Comparison of ENCODE assay signal across 22 mouse cellular contexts in the genomic region with DNA sequence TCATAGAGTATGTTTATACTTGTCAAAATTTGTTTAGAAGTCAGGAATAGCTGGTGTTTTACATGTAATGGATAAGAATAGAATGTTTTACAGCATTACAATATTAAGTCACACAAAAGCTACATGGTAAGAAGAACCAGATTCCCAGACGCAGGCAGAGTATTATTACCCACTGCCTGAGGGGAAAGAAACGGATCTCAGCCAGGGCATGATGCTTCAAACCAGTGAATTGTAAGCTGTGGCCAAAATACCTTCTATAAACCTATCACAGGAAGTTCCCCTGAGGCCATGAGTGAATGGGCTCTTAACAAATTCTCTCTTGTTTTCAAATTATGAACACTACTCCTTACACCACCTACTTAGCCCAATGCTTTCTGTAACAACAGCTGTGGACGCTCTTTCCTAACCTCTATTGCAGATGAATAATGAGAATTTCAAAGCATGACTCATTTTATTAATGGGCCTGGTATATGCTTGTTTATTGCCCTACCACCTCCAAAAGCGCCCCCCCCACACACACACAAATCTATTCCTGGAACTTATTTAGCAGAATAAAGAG.
DNase-seq lines count a peak whose midpoint lies in the region; ATAC-seq and TF ChIP-seq lines count a peak whose summit lies in the region.
"Had no signal": no experiment of that assay in that cellular context is flagged by ENCODE, and none has a peak within 500 bp of the region (broad histone marks: within the 10 kb centered on the region; RNA-seq: fewer than 3 reads in every experiment).

No protein-coding gene starts in this region.

- no peak for TF ChIP-seq CTCF in heart, adult 2 months (IDR thresholded peaks at IDR 0.05)

- DNase-seq in embryonic facial prominence, embryonic 14.5 days (ENCODE audit: low spot score), result peak; percentile 5
- DNase-seq in embryonic facial prominence, embryonic 10.5 days (ENCODE audit: low spot score), result no peak
- no peak for DNase-seq in neural tube, embryonic 11.5 days (ENCODE audit: low spot score)
- peak; percentile 43 for DNase-seq in forelimb bud, embryonic 11.5 days (ENCODE audit: low read depth, low spot score)
- DNase-seq in layer of hippocampus, postnatal 36 days, result no peak
- DNase-seq in heart, adult 2 months, result no peak
- DNase-seq: adrenal gland, postnatal 10 days; cerebellum, adult 11-12 months; cerebellum, adult 9-10 months; cerebellum, postnatal 25 days; forebrain, postnatal 0 days; gastrocnemius, postnatal 10 days; heart, adult 18-20 months; heart, postnatal 14 days had no signal

- intact Hi-C loops in heart, adult 2 months (cut with DNase I), result no loop called here

- TF ChIP-seq POLR2A in heart, adult 2 months (IDR thresholded peaks at IDR 0.05; ENCODE audit: insufficient read depth, low read depth, low read length), result no peak

- ATAC-seq in embryonic facial prominence, embryonic 14.5 days (ENCODE audit: low read depth), result no peak
- 0 out of 2 replicates have a peak, but pooled peaks have one; percentile 41 for ATAC-seq in neural tube, embryonic 11.5 days (ENCODE audit: insufficient read depth, low FRiP score, low TSS enrichment)
- ATAC-seq in neural tube, embryonic 15.5 days (ENCODE audit: low FRiP score), result no peak
- ATAC-seq: forebrain, embryonic 13.5 days; forebrain, postnatal 0 days; intestine, embryonic 15.5 days had no signal

- H3K79me2 ChIP-seq in heart, adult 2 months (replicated peaks; ENCODE audit: control insufficient read depth, insufficient read depth, low read length), result no peaks in the 10 kb centered on the region

- no peak for TF ChIP-seq EP300 in heart, adult 2 months (IDR thresholded peaks at IDR 0.05; ENCODE audit: insufficient read depth, low read depth, low read length)

- no peaks in the 10 kb centered on the region for H3K4me1 ChIP-seq in embryonic facial prominence, embryonic 14.5 days (ENCODE audit: control insufficient read depth, insufficient read depth, low read length)
- no peaks in the 10 kb centered on the region for H3K4me1 ChIP-seq in embryonic facial prominence, embryonic 10.5 days
- H3K4me1 ChIP-seq in neural tube, embryonic 11.5 days (ENCODE audit: control insufficient read depth, insufficient read depth, low read length), result no peaks in the 10 kb centered on the region
- no peaks in the 10 kb centered on the region for H3K4me1 ChIP-seq in neural tube, embryonic 15.5 days
- H3K4me1 ChIP-seq in heart, adult 2 months (ENCODE audit: control insufficient read depth, insufficient read depth, low read length), result no peaks in the 10 kb centered on the region
- H3K4me1 ChIP-seq: embryonic facial prominence, embryonic 13.5 days; forebrain, embryonic 13.5 days; heart, embryonic 15.5 days; hindbrain, embryonic 13.5 days; intestine, embryonic 15.5 days had no signal

- no peaks in the 10 kb centered on the region for H3K27me3 ChIP-seq in embryonic facial prominence, embryonic 14.5 days (replicated peaks; ENCODE audit: control insufficient read depth, insufficient read depth, low read length)
- H3K27me3 ChIP-seq in embryonic facial prominence, embryonic 10.5 days (replicated peaks; ENCODE audit: low read depth, poor library complexity, severe bottlenecking), result no peaks in the 10 kb centered on the region
- H3K27me3 ChIP-seq in neural tube, embryonic 11.5 days (ENCODE audit: control insufficient read depth, insufficient read depth, low read length), result no peaks in the 10 kb centered on the region
- H3K27me3 ChIP-seq in neural tube, embryonic 15.5 days (replicated peaks), result no peaks in the 10 kb centered on the region
- H3K27me3 ChIP-seq in heart, adult 2 months (ENCODE audit: control insufficient read depth, insufficient read depth, low read length), result no peaks in the 10 kb centered on the region
- H3K27me3 ChIP-seq: CH12.LX; embryonic facial prominence, embryonic 13.5 days; forebrain, embryonic 13.5 days; heart, embryonic 15.5 days; hindbrain, embryonic 13.5 days; intestine, embryonic 15.5 days had no signal

- no peak overlapping the region for H3K27ac ChIP-seq in embryonic facial prominence, embryonic 14.5 days (replicated peaks; ENCODE audit: low read depth, low read length)
- H3K27ac ChIP-seq in embryonic facial prominence, embryonic 10.5 days (replicated peaks), result no peak overlapping the region
- H3K27ac ChIP-seq in neural tube, embryonic 11.5 days (ENCODE audit: low read depth, low read length), result no peak overlapping the region
- H3K27ac ChIP-seq in neural tube, embryonic 15.5 days (replicated peaks), result no peak overlapping the region
- no peak overlapping the region for H3K27ac ChIP-seq in heart, adult 2 months
- H3K27ac ChIP-seq: embryonic facial prominence, embryonic 13.5 days; forebrain, embryonic 13.5 days; heart, embryonic 15.5 days; hindbrain, embryonic 13.5 days; intestine, embryonic 15.5 days had no signal

- no peak overlapping the region for H3K4me2 ChIP-seq in embryonic facial prominence, embryonic 14.5 days (ENCODE audit: low read depth, low read length)
- H3K4me2 ChIP-seq in neural tube, embryonic 11.5 days (ENCODE audit: low read depth), result no peak overlapping the region
- no peak overlapping the region for H3K4me2 ChIP-seq in neural tube, embryonic 15.5 days
- H3K4me2 ChIP-seq: embryonic facial prominence, embryonic 13.5 days; forebrain, embryonic 13.5 days; heart, embryonic 11.5 days; heart, embryonic 15.5 days; hindbrain, embryonic 13.5 days; intestine, embryonic 15.5 days had no signal

- WGBS in embryonic facial prominence, embryonic 14.5 days, result 51% methylated on average over 4 of the region's 4 CpGs
- WGBS in embryonic facial prominence, embryonic 10.5 days, result 61% methylated on average over 4 of the region's 4 CpGs
- 79% methylated on average over 4 of the region's 4 CpGs for WGBS in neural tube, embryonic 11.5 days
- WGBS in neural tube, embryonic 15.5 days, result 62% methylated on average over 4 of the region's 4 CpGs
- WGBS in heart, adult 2 months, result 79% methylated on average over 4 of the region's 4 CpGs

- no peaks in the 10 kb centered on the region for H3K9me3 ChIP-seq in embryonic facial prominence, embryonic 14.5 days (ENCODE audit: control insufficient read depth, low read length)
- no peaks in the 10 kb centered on the region for H3K9me3 ChIP-seq in embryonic facial prominence, embryonic 10.5 days
- H3K9me3 ChIP-seq in neural tube, embryonic 11.5 days (ENCODE audit: control insufficient read depth, low read length), result no peaks in the 10 kb centered on the region
- H3K9me3 ChIP-seq in neural tube, embryonic 15.5 days (replicated peaks), result no peaks in the 10 kb centered on the region
- H3K9me3 ChIP-seq: embryonic facial prominence, embryonic 13.5 days; forebrain, embryonic 13.5 days; heart, embryonic 15.5 days; hindbrain, embryonic 13.5 days; intestine, embryonic 15.5 days had no signal

- H3K36me3 ChIP-seq in embryonic facial prominence, embryonic 14.5 days (ENCODE audit: control insufficient read depth, insufficient read depth, low read length), result no peaks in the 10 kb centered on the region
- no peaks in the 10 kb centered on the region for H3K36me3 ChIP-seq in embryonic facial prominence, embryonic 10.5 days (replicated peaks)
- H3K36me3 ChIP-seq in neural tube, embryonic 11.5 days (ENCODE audit: control insufficient read depth, insufficient read depth, low read length), result no peaks in the 10 kb centered on the region
- H3K36me3 ChIP-seq in neural tube, embryonic 15.5 days, result no peaks in the 10 kb centered on the region
- no peaks in the 10 kb centered on the region for H3K36me3 ChIP-seq in heart, adult 2 months (ENCODE audit: control insufficient read depth, insufficient read depth, low read length)
- H3K36me3 ChIP-seq: embryonic facial prominence, embryonic 13.5 days; heart, embryonic 15.5 days; hindbrain, embryonic 13.5 days; intestine, embryonic 15.5 days had no signal

- H3K4me3 ChIP-seq in embryonic facial prominence, embryonic 14.5 days (ENCODE audit: low read depth, low read length), result no peak overlapping the region
- no peak overlapping the region for H3K4me3 ChIP-seq in embryonic facial prominence, embryonic 10.5 days
- no peak overlapping the region for H3K4me3 ChIP-seq in neural tube, embryonic 11.5 days (ENCODE audit: low read depth, low read length)
- H3K4me3 ChIP-seq in neural tube, embryonic 15.5 days (replicated peaks), result no peak overlapping the region
- no peak overlapping the region for H3K4me3 ChIP-seq in heart, adult 2 months
- H3K4me3 ChIP-seq: embryonic facial prominence, embryonic 13.5 days; forebrain, embryonic 13.5 days; heart, embryonic 15.5 days; hindbrain, embryonic 13.5 days; intestine, embryonic 15.5 days had no signal

- H3K9ac ChIP-seq in embryonic facial prominence, embryonic 14.5 days (ENCODE audit: low read depth, low read length), result no peak overlapping the region
- H3K9ac ChIP-seq in neural tube, embryonic 11.5 days (ENCODE audit: low read length), result no peak overlapping the region
- no peak overlapping the region for H3K9ac ChIP-seq in neural tube, embryonic 15.5 days (replicated peaks)
- H3K9ac ChIP-seq in heart, adult 2 months (ENCODE audit: low read depth, low read length), result no peak overlapping the region
- H3K9ac ChIP-seq: embryonic facial prominence, embryonic 13.5 days; forebrain, embryonic 13.5 days; forebrain, postnatal 0 days; heart, embryonic 15.5 days; hindbrain, embryonic 13.5 days; intestine, embryonic 15.5 days had no signal

Comparison
In these comparisons a context has a peak if more than half of its experiments do, and no peak if none do; other contexts are left out.
1. DNase-seq: peak in embryonic facial prominence, embryonic 14.5 days (single experiment) and forelimb bud, embryonic 11.5 days (single experiment); none in embryonic facial prominence, embryonic 10.5 days (single experiment), neural tube, embryonic 11.5 days (single experiment), layer of hippocampus, postnatal 36 days (0 of 2) and heart, adult 2 months (0 of 2).